Mouse (Mus musculus) MEL (cell line): ENCODE measurements around the gene Dtl. TPM values are rescaled to one million over a fixed set of nuclear protein-coding genes. Genes with fewer than 3 reads are reported as not detected.

ENCODE experiments used
- DNase-seq: peaks from one replicate; pipeline ENCODE4 v3.0.0; 2011; ENCODE audit warnings: low read depth, low spot score
- H3K27ac ChIP-seq: 2 replicates; pipeline ENCODE4 v1.5.1; 2012; ENCODE audit warnings: low read depth, mild to moderate bottlenecking, control low read depth, low read length, moderate library complexity; ENCODE audit not compliant: control insufficient read depth
- H3K27me3 ChIP-seq, 2 experiments: fragments of 150-350 bp in 1 of 2; sonication (generic) in 1 of 2; 2 replicates each; pipeline ENCODE4 v1.6.1; 2012; ENCODE audit warnings: low read length in 2 of 2, mild to moderate bottlenecking in 2 of 2, improper control_type of control experiment in 1 of 2, moderate library complexity in 1 of 2; ENCODE audit not compliant: insufficient read depth in 2 of 2, control insufficient read depth in 1 of 2
- H3K36me3 ChIP-seq, 2 experiments: 2 replicates each; pipeline ENCODE4 v1.6.1; 2012 to 2014; ENCODE audit warnings: low read length in 2 of 2, improper control_type of control experiment in 1 of 2, inconsistent platforms in 1 of 2, mild to moderate bottlenecking in 1 of 2; ENCODE audit not compliant: insufficient read depth in 2 of 2, control insufficient read depth in 1 of 2
- H3K4me1 ChIP-seq, 2 experiments: fragments of 150-350 bp in 1 of 2; sonication (generic) in 1 of 2; 2 replicates each; pipeline ENCODE4 v1.6.1; 2012; ENCODE audit warnings: low read length in 2 of 2, improper control_type of control experiment in 1 of 2, mild to moderate bottlenecking in 1 of 2; ENCODE audit not compliant: insufficient read depth in 2 of 2, control insufficient read depth in 1 of 2
- H3K4me3 ChIP-seq, 2 experiments: fragments of 150-350 bp in 1 of 2; sonication (generic) in 1 of 2; 2 replicates each; pipeline ENCODE4 v1.5.1; 2012; ENCODE audit warnings: low read depth in 2 of 2, low read length in 2 of 2, mild to moderate bottlenecking in 2 of 2, moderate library complexity in 2 of 2, control low read depth in 1 of 2, improper control_type of control experiment in 1 of 2; ENCODE audit not compliant: control insufficient read depth in 1 of 2, insufficient read depth in 1 of 2
- H3K79me2 ChIP-seq: 2 replicates; pipeline ENCODE4 v1.6.1; 2012; ENCODE audit warnings: mild to moderate bottlenecking, low read length, moderate library complexity; ENCODE audit not compliant: control insufficient read depth, poor library complexity, insufficient read depth
- H3K9ac ChIP-seq: 2 replicates; pipeline ENCODE4 v1.6.1; 2012; ENCODE audit warnings: low read depth, mild to moderate bottlenecking, control low read depth, low read length, moderate library complexity; ENCODE audit not compliant: control insufficient read depth, poor library complexity, severe bottlenecking
- H3K9me3 ChIP-seq: fragments of 150-350 bp; sonication (generic); replicated peaks from 2 replicates; pipeline ENCODE4 v1.6.1; 2012; ENCODE audit warnings: mild to moderate bottlenecking, low read length, improper control_type of control experiment, moderate library complexity; ENCODE audit not compliant: insufficient read depth
- CHD1 ChIP-seq: IDR thresholded peaks from 2 replicates; pipeline ENCODE4 v1.6.1; 2012; ENCODE audit warnings: low read depth, mild to moderate bottlenecking, inconsistent platforms, low read length, improper control_type of control experiment
- CHD2 ChIP-seq: IDR thresholded peaks from 2 replicates; pipeline ENCODE4 v1.6.1; 2011; ENCODE audit warnings: low read length, improper control_type of control experiment
- E2F4 ChIP-seq: IDR thresholded peaks from 2 replicates; pipeline ENCODE4 v1.6.1; 2011; ENCODE audit warnings: low read depth, low read length, improper control_type of control experiment, borderline replicate concordance
- ETS1 ChIP-seq: IDR thresholded peaks from 2 replicates; pipeline ENCODE4 v1.6.1; 2012; ENCODE audit warnings: low read depth, mild to moderate bottlenecking, inconsistent platforms, low read length, improper control_type of control experiment, moderate library complexity
- GABPA ChIP-seq: IDR thresholded peaks from 2 replicates; pipeline ENCODE4 v1.6.1; 2012; ENCODE audit warnings: low read depth, mild to moderate bottlenecking, inconsistent platforms, low read length, improper control_type of control experiment, moderate library complexity
- GATA1 ChIP-seq: IDR thresholded peaks from 2 replicates; pipeline ENCODE4 v1.6.1; 2011; ENCODE audit warnings: low read depth, low read length, improper control_type of control experiment
- HCFC1 ChIP-seq: IDR thresholded peaks from 2 replicates; pipeline ENCODE4 v1.6.1; 2012; ENCODE audit warnings: low read depth, mild to moderate bottlenecking, inconsistent platforms, low read length, improper control_type of control experiment, moderate library complexity
- KAT2A ChIP-seq: conservative IDR thresholded peaks from 2 replicates; pipeline ENCODE4 v1.6.1; 2012; ENCODE audit warnings: low read depth, low read length, improper control_type of control experiment, inconsistent platforms
- MAFK ChIP-seq: IDR thresholded peaks from 2 replicates; pipeline ENCODE4 v1.6.1; 2011; ENCODE audit warnings: low read depth, mild to moderate bottlenecking, low read length, improper control_type of control experiment, borderline replicate concordance
- MAZ ChIP-seq: IDR thresholded peaks from 2 replicates; pipeline ENCODE4 v1.6.1; 2012; ENCODE audit warnings: low read depth, mild to moderate bottlenecking, inconsistent platforms, low read length, improper control_type of control experiment
- MYB ChIP-seq: IDR thresholded peaks from 2 replicates; pipeline ENCODE4 v1.6.1; 2011; ENCODE audit warnings: mild to moderate bottlenecking, low read depth, low read length, improper control_type of control experiment
- MYC ChIP-seq: IDR thresholded peaks from 2 replicates; pipeline ENCODE4 v1.6.1; 2011; ENCODE audit warnings: low read depth, mild to moderate bottlenecking, low read length, improper control_type of control experiment, moderate library complexity
- NELFE ChIP-seq: IDR thresholded peaks from 2 replicates; pipeline ENCODE4 v1.6.1; 2011; ENCODE audit warnings: low read depth, low read length, improper control_type of control experiment
- POLR2AphosphoS2 ChIP-seq: IDR thresholded peaks from 2 replicates; pipeline ENCODE4 v1.6.1; 2011; ENCODE audit warnings: low read length, improper control_type of control experiment
- POLR2AphosphoS5 ChIP-seq: IDR thresholded peaks from 2 replicates; pipeline ENCODE4 v1.6.1; 2012; ENCODE audit warnings: low read depth, borderline replicate concordance, mild to moderate bottlenecking, inconsistent platforms, low read length, moderate library complexity, mixed read lengths
- RAD21 ChIP-seq: IDR thresholded peaks from 2 replicates; pipeline ENCODE4 v1.6.1; 2011; ENCODE audit warnings: mild to moderate bottlenecking, low read depth, low read length, improper control_type of control experiment
- RCOR1 ChIP-seq: IDR thresholded peaks from 2 replicates; pipeline ENCODE4 v1.6.1; 2012; ENCODE audit warnings: low read depth, mild to moderate bottlenecking, inconsistent platforms, low read length, improper control_type of control experiment
- SIN3A ChIP-seq: IDR thresholded peaks from 2 replicates; pipeline ENCODE4 v1.6.1; 2012; ENCODE audit warnings: low read length, improper control_type of control experiment, inconsistent platforms
- TAL1 ChIP-seq: IDR thresholded peaks from 2 replicates; pipeline ENCODE4 v1.6.1; 2012; ENCODE audit warnings: mild to moderate bottlenecking, inconsistent platforms, low read length, moderate library complexity, mixed read lengths
- TCF12 ChIP-seq: IDR thresholded peaks from 2 replicates; pipeline ENCODE4 v1.6.1; 2014; ENCODE audit warnings: low read depth, mild to moderate bottlenecking, inconsistent platforms, low read length, improper control_type of control experiment, moderate library complexity
- UBTF ChIP-seq: IDR thresholded peaks from 2 replicates; pipeline ENCODE4 v1.6.1; 2012; ENCODE audit warnings: low read depth, mild to moderate bottlenecking, inconsistent platforms, low read length, improper control_type of control experiment, moderate library complexity, borderline replicate concordance; ENCODE audit not compliant: insufficient read depth
- USF1 ChIP-seq: IDR thresholded peaks from 2 replicates; pipeline ENCODE4 v1.6.1; 2014; ENCODE audit warnings: low read depth, mild to moderate bottlenecking, inconsistent platforms, low read length, improper control_type of control experiment, moderate library complexity
- USF2 ChIP-seq, 2 experiments: IDR thresholded peaks; 2 replicates each; pipeline ENCODE4 v1.6.1; 2011 to 2012; ENCODE audit warnings: improper control_type of control experiment in 2 of 2, low read length in 2 of 2, borderline replicate concordance in 1 of 2, inconsistent platforms in 1 of 2, low read depth in 1 of 2, mild to moderate bottlenecking in 1 of 2; ENCODE audit not compliant: insufficient read depth in 1 of 2
- ZC3H11A ChIP-seq: IDR thresholded peaks from 2 replicates; pipeline ENCODE4 v1.6.1; 2012; ENCODE audit warnings: low read depth, mild to moderate bottlenecking, inconsistent platforms, low read length, improper control_type of control experiment
- ZKSCAN1 ChIP-seq: IDR thresholded peaks from 2 replicates; pipeline ENCODE4 v1.6.1; 2012; ENCODE audit warnings: low read depth, mild to moderate bottlenecking, inconsistent platforms, low read length, improper control_type of control experiment, moderate library complexity
- ZNF384 ChIP-seq: IDR thresholded peaks from 2 replicates; pipeline ENCODE4 v1.6.1; 2012; ENCODE audit warnings: low read depth, mild to moderate bottlenecking, inconsistent platforms, low read length, improper control_type of control experiment
- polyA plus RNA-seq, 2 experiments: library from polyadenylated mRNA; stranded (reverse) in 1 of 2; unstranded in 1 of 2; fragments of >175 nt in 1 of 2; fragments of >200 nt in 1 of 2; gene quantifications; 2 replicates each; pipeline versions ENCODE4 v1.2.1 to v1.2.4; 2012; ENCODE audit warnings: low replicate concordance in 2 of 2, low read depth in 1 of 2; ENCODE audit not compliant: insufficient read length in 2 of 2, insufficient read depth in 1 of 2, missing spikeins in 1 of 2
- total RNA-seq: library from RNA; depleted of rRNA; stranded (reverse); fragments of 300-350 nt; gene quantifications from 2 replicates; pipeline ENCODE4 v1.2.3, GENCODE M21; 2012

The Dtl gene
- total and polyA plus RNA-seq, 3 experiments = 42.3 to 64.6 (median 53.5) TPM

DNA sequence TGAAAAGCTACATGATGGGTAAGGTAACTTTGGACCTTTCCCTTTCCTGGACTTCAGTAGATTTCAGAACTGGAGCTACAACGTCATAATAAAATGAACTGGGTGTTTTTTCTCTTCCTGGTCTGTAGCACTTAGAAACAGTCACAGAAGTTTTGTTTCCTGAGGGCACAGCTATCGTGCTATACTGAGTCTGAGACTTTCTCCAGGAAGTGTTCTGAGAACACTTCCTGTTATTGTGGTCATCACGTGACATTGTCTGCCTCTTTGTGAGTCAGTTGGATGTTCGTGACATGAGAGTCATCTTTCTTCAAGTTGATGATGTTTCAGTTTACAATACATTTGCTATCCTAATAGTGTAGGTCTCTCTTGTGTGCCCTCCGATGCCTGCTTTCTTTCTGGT is 23.9 kb upstream of the Dtl start:
- Histone ChIP-seq H3K4me3 (no peak overlapping the region), H3K36me3 (peaks cover 0 to 30% of the 10 kb centered on the region in 2 experiments; a peak in 2 of 4 replicates), H3K27ac (no peak overlapping the region), H3K27me3 (no peaks in the 10 kb centered on the region), H3K4me1 (no peaks in the 10 kb centered on the region), H3K9ac (no peak overlapping the region), H3K9me3 (no peaks in the 10 kb centered on the region), H3K79me2 (no peaks in the 10 kb centered on the region)
- TF ChIP-seq MAFK (no peak), TCF12 (no peak), GABPA (no peak), MYC (no peak), POLR2AphosphoS2 (no peak), USF2 (IDR thresholded peaks at IDR 0.05; ENCODE audit: borderline replicate concordance in 1 of 2, insufficient read depth in 1 of 2, low read depth in 1 of 2, low read length in 2 of 2) (no peak), CHD2 (no peak), CHD1 (no peak), HCFC1 (no peak), RCOR1 (no peak), NELFE (no peak), MAZ (no peak), SIN3A (no peak), UBTF (no peak), RAD21 (no peak), KAT2A (no peak), POLR2AphosphoS5 (no peak)
- no peak for DNase-seq

DNA sequence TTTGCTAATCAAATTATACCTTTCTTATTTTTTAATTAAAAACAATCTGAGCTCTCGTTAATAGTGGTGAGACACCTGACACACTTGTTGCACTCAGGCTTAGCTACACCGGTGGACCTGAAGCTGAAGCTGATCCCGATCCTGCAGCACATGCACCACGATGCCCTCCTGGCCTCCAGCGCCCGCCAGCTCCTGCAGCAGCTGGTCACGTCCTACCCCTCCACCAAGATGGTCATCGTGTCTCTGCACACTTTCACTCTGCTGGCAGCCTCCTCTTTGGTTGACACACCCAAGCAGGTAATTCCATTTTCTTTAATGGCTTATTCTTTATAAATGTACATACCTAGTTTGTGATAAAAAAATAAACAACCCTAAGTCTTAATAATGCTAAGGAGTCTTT is 20.7 kb upstream of the Dtl start:
- no peak for DNase-seq
- H3K79me2 ChIP-seq = no peaks in the 10 kb centered on the region
- no peak overlapping the region for H3K9ac ChIP-seq
- H3K4me3 ChIP-seq = no peak overlapping the region
- H3K36me3 ChIP-seq = peaks cover 0 to 26% of the 10 kb centered on the region in 2 experiments; a peak in 2 of 4 replicates
- no peaks in the 10 kb centered on the region for H3K4me1 ChIP-seq
- TF ChIP-seq TAL1 (no peak), UBTF (no peak), E2F4 (no peak), MYB (no peak), USF1 (no peak), POLR2AphosphoS5 (no peak), MAFK (no peak), ZC3H11A (no peak), ZNF384 (no peak), ZKSCAN1 (no peak), ETS1 (no peak), GATA1 (no peak), RAD21 (no peak)
- TF ChIP-seq, all 39 proteins: peak for 0
- no peaks in the 10 kb centered on the region for H3K9me3 ChIP-seq
- H3K27ac ChIP-seq = no peak overlapping the region
- H3K27me3 ChIP-seq = no peaks in the 10 kb centered on the region
